Mouse (Mus musculus) liver, embryonic 15.5 days (tissue): ENCODE data around the gene Pdzd2. TPM values are rescaled to one million over a fixed set of nuclear protein-coding genes. Genes with fewer than 3 reads are reported as not detected.
"Not testable (repeated sequence)": the region's sequence is repeated elsewhere in the genome, so short reads cannot be mapped to it uniquely, and the experiment has no call there.

Source experiments
- ATAC-seq: fragments of 200-750 bp; cut with Nextera tagmentation; 2 replicates; pipeline ENCODE4 v1.8.0; 2017; ENCODE audit warnings: moderate number of reproducible peaks, mild to moderate bottlenecking, moderate library complexity; ENCODE audit not compliant: insufficient read depth
- H3K27ac ChIP-seq: fragments of 300-500 bp; sonication (generic); replicated peaks from 2 replicates; pipeline ENCODE4 v1.5.1; 2015; ENCODE audit warnings: mild to moderate bottlenecking, inconsistent platforms
- H3K27me3 ChIP-seq: fragments of 300-500 bp; sonication (generic); 2 replicates; pipeline ENCODE4 v1.6.1; 2015; ENCODE audit warnings: mild to moderate bottlenecking, inconsistent platforms
- H3K36me3 ChIP-seq: fragments of 300-500 bp; sonication (generic); replicated peaks from 2 replicates; pipeline ENCODE4 v1.6.1; 2015; ENCODE audit warnings: moderate library complexity, mild to moderate bottlenecking, inconsistent platforms
- H3K4me1 ChIP-seq: fragments of 300-500 bp; sonication (generic); replicated peaks from 2 replicates; pipeline ENCODE4 v1.6.1; 2015; ENCODE audit warnings: inconsistent platforms
- H3K4me2 ChIP-seq: fragments of 300-500 bp; sonication (generic); 2 replicates; pipeline ENCODE4 v1.6.1; 2015; ENCODE audit warnings: moderate library complexity, mild to moderate bottlenecking, inconsistent platforms
- H3K4me3 ChIP-seq: fragments of 300-500 bp; sonication (generic); replicated peaks from 2 replicates; pipeline ENCODE4 v1.5.1; 2015; ENCODE audit warnings: mild to moderate bottlenecking, inconsistent platforms
- H3K9ac ChIP-seq: fragments of 300-500 bp; sonication (generic); 2 replicates; pipeline ENCODE4 v1.6.1; 2015; ENCODE audit warnings: moderate library complexity, mild to moderate bottlenecking, inconsistent platforms
- H3K9me3 ChIP-seq: fragments of 300-500 bp; sonication (generic); replicated peaks from 2 replicates; pipeline ENCODE4 v1.6.1; 2016; ENCODE audit warnings: inconsistent platforms
- whole genome bisulfite sequencing: fragments of 180-500 bp; shearing (Covaris S2); methylation state at CpG from one replicate; pipeline ENCODE4 v1.1.7; 2015; ENCODE audit warnings: mixed read lengths; ENCODE audit not compliant: insufficient replicate concordance; 5-methylcytosine and 5-hydroxymethylcytosine counted together
- polyA plus RNA-seq: library from polyadenylated mRNA; unstranded; fragments of >200 nt; fragmentation: Nextera tagmentation; extraction: Ambion mirVana; gene quantifications from 2 replicates; pipeline ENCODE4 v1.2.1, GENCODE M21; 2015

Gene Pdzd2
- polyA plus RNA-seq, 1 experiment from 2014 or later: 0.78 TPM

- Histone ChIP-seq H3K4me2 (no peak overlapping the region), H3K27ac (no peak overlapping the region), H3K4me1 (peaks cover 52% of the 10 kb centered on the region), H3K9me3 (no peaks in the 10 kb centered on the region), H3K9ac (no peak overlapping the region), H3K4me3 (no peak overlapping the region), H3K36me3 (no peaks in the 10 kb centered on the region), H3K27me3 (no peaks in the 10 kb centered on the region)
- no peak for ATAC-seq
- WGBS: 4% methylated on average over 8 of the region's 8 CpGs
These were observed 368.5 kb downstream of the Pdzd2 start for GRCm38 (mm10) chr15:12371183-12371582.

GRCm38 (mm10) chr15:12370096-12370495 is 369.6 kb downstream of the Pdzd2 start:
- no peak overlapping the region for H3K9ac ChIP-seq
- 85% methylated on average over 3 of the region's 3 CpGs for WGBS
- H3K4me1 ChIP-seq: peaks cover 51% of the 10 kb centered on the region
- H3K36me3 ChIP-seq: no peaks in the 10 kb centered on the region
- ATAC-seq: no peak
- H3K4me3 ChIP-seq: no peak overlapping the region
- no peak overlapping the region for H3K4me2 ChIP-seq
- no peaks in the 10 kb centered on the region for H3K27me3 ChIP-seq
- no peaks in the 10 kb centered on the region for H3K9me3 ChIP-seq
- no peak overlapping the region for H3K27ac ChIP-seq

- no peak overlapping the region for H3K27ac ChIP-seq
- 51% methylated on average over 4 of the region's 4 CpGs for WGBS
- no peak overlapping the region for H3K4me2 ChIP-seq
- peaks cover 43% of the 10 kb centered on the region for H3K4me1 ChIP-seq
- no peaks in the 10 kb centered on the region for H3K36me3 ChIP-seq
- H3K9me3 ChIP-seq: no peaks in the 10 kb centered on the region
- no peak overlapping the region for H3K9ac ChIP-seq
- no peak for ATAC-seq
- H3K27me3 ChIP-seq: no peaks in the 10 kb centered on the region
- H3K4me3 ChIP-seq: no peak overlapping the region
These were observed 370.9 kb downstream of the Pdzd2 start for GRCm38 (mm10) chr15:12368850-12369249.

- Histone ChIP-seq H3K9ac (no peak overlapping the region), H3K4me2 (peak overlapping the region; percentile 62; the same call in 1 of the 2 replicates)
- ATAC-seq: no peak
These were observed 371.4 kb downstream of the Pdzd2 start for GRCm38 (mm10) chr15:12368357-12368756.

GRCm38 (mm10) chr15:12367306-12368080 is 372.2 kb downstream of the Pdzd2 start:
- Histone ChIP-seq H3K36me3 (no peaks in the 10 kb centered on the region), H3K4me3 (peak overlapping the region; percentile 32), H3K9ac (peak overlapping the region; percentile 9; the same call in 1 of the 2 replicates), H3K27ac (peak overlapping the region; percentile 85), H3K27me3 (no peaks in the 10 kb centered on the region), H3K9me3 (no peaks in the 10 kb centered on the region), H3K4me1 (peaks cover 41% of the 10 kb centered on the region), H3K4me2 (peak overlapping the region; percentile 62)
- 12% methylated on average over 13 of the region's 13 CpGs for WGBS
- peak; percentile 91 for ATAC-seq

More at GRCm38 (mm10) chr15:12368357-12368756, 371.4 kb downstream of the Pdzd2 start:
- 76% methylated on average over 11 of the region's 11 CpGs for WGBS
- Histone ChIP-seq H3K9me3 (no peaks in the 10 kb centered on the region), H3K27me3 (no peaks in the 10 kb centered on the region), H3K4me3 (no peak overlapping the region), H3K27ac (peak overlapping the region; percentile 85), H3K36me3 (no peaks in the 10 kb centered on the region), H3K4me1 (peaks cover 41% of the 10 kb centered on the region)

- Histone ChIP-seq H3K9ac (peak overlapping the region; percentile 9; the same call in 1 of the 2 replicates), H3K4me3 (peak overlapping the region; percentile 32), H3K27ac (peak overlapping the region; percentile 85), H3K4me2 (peak overlapping the region; percentile 62), H3K4me1 (peaks cover 41% of the 10 kb centered on the region)
- WGBS: 56% methylated on average over 11 of the region's 11 CpGs
- not testable (repeated sequence) for ATAC-seq, H3K9me3 ChIP-seq, H3K36me3 ChIP-seq, H3K27me3 ChIP-seq
These were observed 373.0 kb downstream of the Pdzd2 start for GRCm38 (mm10) chr15:12366580-12367305.

GRCm38 (mm10) chr15:12366072-12366469 is 373.7 kb downstream of the Pdzd2 start:
- Histone ChIP-seq H3K4me3 (no peak overlapping the region), H3K4me1 (peaks cover 38% of the 10 kb centered on the region), H3K36me3 (no peaks in the 10 kb centered on the region), H3K9me3 (no peaks in the 10 kb centered on the region), H3K27ac (peak overlapping the region; percentile 6; the same call in 1 of the 2 replicates), H3K4me2 (no peak overlapping the region), H3K27me3 (no peaks in the 10 kb centered on the region), H3K9ac (no peak overlapping the region)
- no peak for ATAC-seq
- 46% methylated on average over 3 of the region's 3 CpGs for WGBS

- peak overlapping the region; percentile 6; the same call in 1 of the 2 replicates for H3K27ac ChIP-seq
- no peak overlapping the region for H3K4me3 ChIP-seq
- H3K4me1 ChIP-seq: peaks cover 38% of the 10 kb centered on the region
- H3K9ac ChIP-seq: no peak overlapping the region
- H3K9me3 ChIP-seq: no peaks in the 10 kb centered on the region
- H3K4me2 ChIP-seq: no peak overlapping the region
- H3K36me3 ChIP-seq: no peaks in the 10 kb centered on the region
- no peak for ATAC-seq
- WGBS: 64% methylated on average over 15 of the region's 15 CpGs
- H3K27me3 ChIP-seq: no peaks in the 10 kb centered on the region
These were observed 374.2 kb downstream of the Pdzd2 start for GRCm38 (mm10) chr15:12365416-12366071.

GRCm38 (mm10) chr15:12364096-12364495 is 375.6 kb downstream of the Pdzd2 start:
- peaks cover 38% of the 10 kb centered on the region for H3K4me1 ChIP-seq
- H3K36me3 ChIP-seq: no peaks in the 10 kb centered on the region
- no peaks in the 10 kb centered on the region for H3K27me3 ChIP-seq
- WGBS: 66% methylated on average over 4 of the region's 4 CpGs
- H3K4me2 ChIP-seq: no peak overlapping the region
- H3K4me3 ChIP-seq: no peak overlapping the region
- H3K9ac ChIP-seq: no peak overlapping the region
- ATAC-seq: no peak
- H3K9me3 ChIP-seq: no peaks in the 10 kb centered on the region
- no peak overlapping the region for H3K27ac ChIP-seq

- WGBS: 79% methylated on average over 6 of the region's 6 CpGs
- Histone ChIP-seq H3K4me1 (peaks cover 24% of the 10 kb centered on the region), H3K9ac (no peak overlapping the region), H3K36me3 (no peaks in the 10 kb centered on the region), H3K4me3 (no peak overlapping the region), H3K27ac (no peak overlapping the region), H3K27me3 (no peaks in the 10 kb centered on the region), H3K4me2 (no peak overlapping the region), H3K9me3 (no peaks in the 10 kb centered on the region)
- ATAC-seq: no peak
These were observed 377.1 kb downstream of the Pdzd2 start for GRCm38 (mm10) chr15:12362701-12363040.
